ENCODE assay signal across 27 mouse cellular contexts in genomic region chr14:7887171-7887570, GRCm38 (mm10).
DNase-seq lines count a peak whose midpoint lies in the region; ATAC-seq lines count a peak whose summit lies in the region.
"Had no signal": no experiment of that assay in that cellular context is flagged by ENCODE, and none has a peak within 500 bp of the region (broad histone marks: within the 10 kb centered on the region; RNA-seq: fewer than 3 reads in every experiment).

No protein-coding gene starts in this region.

- WGBS in embryonic facial prominence, embryonic 13.5 days: 93% methylated on average over 7 of the region's 7 CpGs
- 82% methylated on average over 7 of the region's 7 CpGs for WGBS in embryonic facial prominence, embryonic 10.5 days
- 93% methylated on average over 7 of the region's 7 CpGs for WGBS in limb, embryonic 10.5 days
- 88% methylated on average over 7 of the region's 7 CpGs for WGBS in limb, embryonic 13.5 days

- no peak overlapping the region for H3K4me2 ChIP-seq in embryonic facial prominence, embryonic 13.5 days
- H3K4me2 ChIP-seq in limb, embryonic 13.5 days (replicated peaks): no peak overlapping the region
- H3K4me2 ChIP-seq: embryonic facial prominence, embryonic 15.5 days; heart, embryonic 13.5 days; hindbrain, embryonic 14.5 days had no signal

- H3K4me3 ChIP-seq in embryonic facial prominence, embryonic 13.5 days: no peak overlapping the region
- H3K4me3 ChIP-seq in embryonic facial prominence, embryonic 10.5 days: no peak overlapping the region
- H3K4me3 ChIP-seq in limb, embryonic 10.5 days: no peak overlapping the region
- H3K4me3 ChIP-seq in limb, embryonic 13.5 days: no peak overlapping the region
- H3K4me3 ChIP-seq: embryonic facial prominence, embryonic 15.5 days; gastrocnemius, adult 2 months; heart, embryonic 10.5 days; heart, embryonic 13.5 days had no signal

- peak overlapping the region; percentile 97 for H3K27ac ChIP-seq in embryonic facial prominence, embryonic 13.5 days
- H3K27ac ChIP-seq in embryonic facial prominence, embryonic 10.5 days (replicated peaks): no peak overlapping the region
- H3K27ac ChIP-seq in limb, embryonic 10.5 days: peak overlapping the region; percentile 16; the same call in 1 of the 2 replicates
- H3K27ac ChIP-seq in limb, embryonic 13.5 days: peak overlapping the region; percentile 96
- H3K27ac ChIP-seq: embryonic facial prominence, embryonic 15.5 days; gastrocnemius, adult 2 months; heart, embryonic 10.5 days; heart, embryonic 13.5 days had no signal

- no peaks in the 10 kb centered on the region for H3K27me3 ChIP-seq in embryonic facial prominence, embryonic 13.5 days
- no peaks in the 10 kb centered on the region for H3K27me3 ChIP-seq in embryonic facial prominence, embryonic 10.5 days (replicated peaks; ENCODE audit: low read depth, poor library complexity, severe bottlenecking)
- no peaks in the 10 kb centered on the region for H3K27me3 ChIP-seq in limb, embryonic 10.5 days (ENCODE audit: low read depth, poor library complexity, severe bottlenecking)
- no peaks in the 10 kb centered on the region for H3K27me3 ChIP-seq in limb, embryonic 13.5 days
- H3K27me3 ChIP-seq: CH12.LX; embryonic facial prominence, embryonic 15.5 days; heart, embryonic 13.5 days; Patski had no signal

- ATAC-seq in embryonic facial prominence, embryonic 13.5 days (ENCODE audit: insufficient number of reproducible peaks, insufficient read depth, low FRiP score, low TSS enrichment, low read depth): no peak
- ATAC-seq in limb, embryonic 13.5 days (ENCODE audit: low FRiP score, low read depth): no peak
- ATAC-seq: forebrain, embryonic 14.5 days; forebrain, postnatal 0 days; hindbrain, postnatal 0 days; inflammation-experienced regulatory T-cells, adult 6 months; Patski had no signal

- H3K9me3 ChIP-seq in embryonic facial prominence, embryonic 13.5 days: no peaks in the 10 kb centered on the region
- H3K9me3 ChIP-seq in embryonic facial prominence, embryonic 10.5 days: no peaks in the 10 kb centered on the region
- no peaks in the 10 kb centered on the region for H3K9me3 ChIP-seq in limb, embryonic 10.5 days (replicated peaks)
- no peaks in the 10 kb centered on the region for H3K9me3 ChIP-seq in limb, embryonic 13.5 days
- H3K9me3 ChIP-seq: embryonic facial prominence, embryonic 15.5 days; G1E; heart, embryonic 10.5 days; heart, embryonic 13.5 days had no signal

- intact Hi-C loops in left cerebral cortex, postnatal 4 days (cut with DNase I): no loop called here

- peaks cover 36% of the 10 kb centered on the region for H3K4me1 ChIP-seq in embryonic facial prominence, embryonic 13.5 days
- H3K4me1 ChIP-seq in embryonic facial prominence, embryonic 10.5 days: peaks cover 10% of the 10 kb centered on the region; the same call in 1 of the 2 replicates
- H3K4me1 ChIP-seq in limb, embryonic 10.5 days: peaks cover 24% of the 10 kb centered on the region
- H3K4me1 ChIP-seq in limb, embryonic 13.5 days: peaks cover 53% of the 10 kb centered on the region
- H3K4me1 ChIP-seq: heart, embryonic 10.5 days had no signal

- DNase-seq in embryonic facial prominence, embryonic 10.5 days (ENCODE audit: low spot score): no peak
- peak; percentile 18 for DNase-seq in left cerebral cortex, postnatal 4 days
- DNase-seq in left cerebral cortex, adult 8-10 months (ENCODE audit: low spot score in 2 of 2): no peak
- no peak for DNase-seq in limb, embryonic 10.5 days (ENCODE audit: low spot score)
- no peak for DNase-seq in embryo, embryonic 11 days
- DNase-seq: adrenal gland, postnatal 14 days; B cell, adult 2 months; cerebellum, adult 11-12 months; cerebellum, adult 8-10 months; forebrain, postnatal 0 days; gastrocnemius, adult 2 months; gastrocnemius, postnatal 14 days; heart, adult 18-20 months; heart, postnatal 14 days; heart, postnatal 4 days had no signal

- no peak overlapping the region for H3K9ac ChIP-seq in embryonic facial prominence, embryonic 13.5 days
- H3K9ac ChIP-seq in limb, embryonic 13.5 days: no peak overlapping the region
- H3K9ac ChIP-seq: embryonic facial prominence, embryonic 15.5 days; forebrain, postnatal 0 days; heart, embryonic 13.5 days; hindbrain, embryonic 14.5 days had no signal

- peaks cover 67% of the 10 kb centered on the region for H3K36me3 ChIP-seq in embryonic facial prominence, embryonic 13.5 days
- H3K36me3 ChIP-seq in embryonic facial prominence, embryonic 10.5 days (replicated peaks): peaks cover 89% of the 10 kb centered on the region
- H3K36me3 ChIP-seq in limb, embryonic 10.5 days: peaks cover 92% of the 10 kb centered on the region
- H3K36me3 ChIP-seq in limb, embryonic 13.5 days: peaks cover 69% of the 10 kb centered on the region
- H3K36me3 ChIP-seq: G1E had no signal
